Mouse (Mus musculus) forebrain, embryonic 14.5 days (tissue): ENCODE data around the gene Prph2. TPM values are rescaled to one million over a fixed set of nuclear protein-coding genes. Genes with fewer than 3 reads are reported as not detected.

ENCODE experiments used
- ATAC-seq: fragments of 200-750 bp; cut with Nextera tagmentation; 2 replicates; pipeline ENCODE4 v1.8.0; 2017; ENCODE audit warnings: mild to moderate bottlenecking, moderate library complexity
- DNase-seq: peaks from one replicate; pipeline ENCODE4 v3.0.0-alpha.2; 2015; ENCODE audit warnings: low spot score
- H3K27ac ChIP-seq: fragments of 300-500 bp; sonication (generic); 2 replicates; pipeline ENCODE4 v1.5.1; 2014; ENCODE audit warnings: low read depth, mild to moderate bottlenecking, control low read depth, low read length, moderate library complexity
- H3K27me3 ChIP-seq: fragments of 300-500 bp; sonication (generic); replicated peaks from 2 replicates; pipeline ENCODE4 v1.6.1; 2014; ENCODE audit warnings: low read length, control low read depth, mixed read lengths; ENCODE audit not compliant: control insufficient read depth, insufficient read depth
- H3K36me3 ChIP-seq: fragments of 300-500 bp; sonication (generic); 2 replicates; pipeline ENCODE4 v1.6.1; 2014; ENCODE audit warnings: low read length, control low read depth; ENCODE audit not compliant: control insufficient read depth, insufficient read depth
- H3K4me1 ChIP-seq: fragments of 300-500 bp; sonication (generic); 2 replicates; pipeline ENCODE4 v1.6.1; 2014; ENCODE audit warnings: antibody characterized with exemption, low read length, control low read depth; ENCODE audit not compliant: control insufficient read depth, insufficient read depth
- H3K4me2 ChIP-seq: fragments of 300-500 bp; sonication (generic); 2 replicates; pipeline ENCODE4 v1.6.1; 2014; ENCODE audit warnings: mild to moderate bottlenecking, control low read depth, low read length
- H3K4me3 ChIP-seq: fragments of 300-500 bp; sonication (generic); 2 replicates; pipeline ENCODE4 v1.5.1; 2014; ENCODE audit warnings: low read depth, low read length, control low read depth
- H3K9ac ChIP-seq: fragments of 300-500 bp; sonication (generic); 2 replicates; pipeline ENCODE4 v1.6.1; 2014; ENCODE audit warnings: mild to moderate bottlenecking, low read length, control low read depth, moderate library complexity
- H3K9me3 ChIP-seq: fragments of 300-500 bp; sonication (generic); replicated peaks from 2 replicates; pipeline ENCODE4 v1.6.1; 2016; ENCODE audit warnings: low read length, control low read depth, mixed read lengths; ENCODE audit not compliant: control insufficient read depth
- WGBS: fragments of 180-500 bp; shearing (Covaris S2); extraction: QIAGEN DNeasy Blood & Tissue Kit; methylation state at CpG from one replicate; pipeline ENCODE4 v1.1.7; 2014; 5-methylcytosine and 5-hydroxymethylcytosine counted together
- polyA plus RNA-seq: library from polyadenylated mRNA; unstranded; fragments of >200 nt; fragmentation: Nextera tagmentation; extraction: Ambion mirVana; gene quantifications from 2 replicates; pipeline ENCODE4 v1.2.1, GENCODE M21; 2014

Gene Prph2
- not detected in 2 replicates for polyA plus RNA-seq

GRCm38 (mm10) chr17:46910186-46910585 is at the start of gene Prph2:
Gene Prph2, plus strand, starts transcription at chr17:46910459.
- ATAC-seq (no peak), DNase-seq (no peak)
- Histone ChIP-seq H3K4me3 (no peak within 1 kb of the TSS), H3K27ac (no peak within 1 kb of the TSS), H3K9me3 (no peaks in the 10 kb centered on the region), H3K27me3 (no peaks in the 10 kb centered on the region), H3K4me1 (no peaks in the 10 kb centered on the region), H3K36me3 (no peaks in the 10 kb centered on the region), H3K4me2 (no peak within 1 kb of the TSS), H3K9ac (no peak within 1 kb of the TSS)
- WGBS: 79% methylated on average over 10 of the region's 10 CpGs

DNA sequence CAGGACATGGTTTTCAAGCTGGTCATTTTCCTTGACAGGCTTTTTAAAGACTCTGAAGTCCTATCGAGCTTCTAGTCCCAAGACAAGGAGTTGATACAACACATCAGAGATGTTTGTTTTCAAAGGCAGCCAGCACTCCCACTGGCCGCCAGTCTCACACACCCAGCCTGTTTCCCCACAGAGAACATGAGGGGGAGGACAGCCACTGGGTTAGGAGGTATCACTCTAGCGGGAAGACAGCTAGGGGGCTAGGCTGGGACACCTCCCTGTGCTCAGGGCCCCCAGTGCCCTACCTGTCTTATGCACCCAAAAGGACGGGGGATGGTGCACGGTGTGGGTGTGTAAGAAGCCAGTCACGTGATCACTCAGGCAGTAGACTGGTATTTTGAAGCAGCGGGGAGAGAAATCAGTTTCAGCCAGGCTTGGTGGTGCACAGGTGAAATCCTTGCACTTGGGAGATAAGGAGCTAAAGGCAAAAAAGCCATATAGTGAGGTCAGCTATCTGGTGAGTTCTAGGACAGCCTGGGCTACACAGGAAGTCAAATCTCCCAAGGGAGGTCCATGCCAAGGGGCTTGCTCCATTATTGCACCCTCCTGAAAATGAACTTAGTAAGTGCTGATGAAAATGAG is 45.6 kb upstream of the Prph2 start:
- H3K4me3 ChIP-seq: no peak overlapping the region
- WGBS: 84% methylated on average over 7 of the region's 7 CpGs
- no peaks in the 10 kb centered on the region for H3K9me3 ChIP-seq
- H3K4me2 ChIP-seq: no peak overlapping the region
- no peaks in the 10 kb centered on the region for H3K36me3 ChIP-seq
- no peaks in the 10 kb centered on the region for H3K27me3 ChIP-seq
- H3K27ac ChIP-seq: no peak overlapping the region
- peaks cover 9% of the 10 kb centered on the region; the same call in 1 of the 2 replicates for H3K4me1 ChIP-seq
- H3K9ac ChIP-seq: no peak overlapping the region
- no peak for ATAC-seq
- DNase-seq: no peak

DNA sequence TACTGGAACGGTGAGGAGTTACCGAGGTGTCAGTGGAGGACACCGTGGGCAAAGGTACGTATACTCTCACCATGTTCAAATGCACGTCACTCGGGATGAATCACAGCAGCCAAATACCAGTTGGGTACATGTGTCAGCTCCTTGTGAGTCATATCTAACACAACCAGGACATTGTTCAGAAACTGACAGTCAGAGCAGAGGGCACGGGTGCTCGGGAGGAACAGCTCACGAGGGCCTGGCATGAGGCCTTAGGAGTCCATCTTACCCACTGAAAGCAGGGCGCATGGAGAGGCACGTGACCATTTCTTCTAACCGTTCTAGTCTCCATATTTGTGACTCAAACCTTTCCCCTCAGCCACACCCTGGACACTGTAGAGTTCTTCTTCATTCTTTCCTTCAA is 43.4 kb upstream of the Prph2 start:
- Histone ChIP-seq H3K36me3 (no peaks in the 10 kb centered on the region), H3K4me3 (no peak overlapping the region), H3K9ac (no peak overlapping the region), H3K9me3 (no peaks in the 10 kb centered on the region), H3K4me2 (no peak overlapping the region), H3K27ac (no peak overlapping the region), H3K4me1 (no peaks in the 10 kb centered on the region), H3K27me3 (no peaks in the 10 kb centered on the region)
- DNase-seq (no peak), ATAC-seq (no peak)
- WGBS: 92% methylated on average over 12 of the region's 12 CpGs

- Histone ChIP-seq H3K36me3 (no peaks in the 10 kb centered on the region), H3K9ac (no peak overlapping the region), H3K27ac (no peak overlapping the region), H3K4me1 (no peaks in the 10 kb centered on the region), H3K4me3 (no peak overlapping the region), H3K4me2 (no peak overlapping the region), H3K27me3 (no peaks in the 10 kb centered on the region), H3K9me3 (no peaks in the 10 kb centered on the region)
- DNase-seq (no peak), ATAC-seq (no peak)
- WGBS: 91% methylated on average over 5 of the region's 5 CpGs
Observed at GRCm38 (mm10) chr17:46870204-46870798, 40.0 kb upstream of the Prph2 start.

DNA sequence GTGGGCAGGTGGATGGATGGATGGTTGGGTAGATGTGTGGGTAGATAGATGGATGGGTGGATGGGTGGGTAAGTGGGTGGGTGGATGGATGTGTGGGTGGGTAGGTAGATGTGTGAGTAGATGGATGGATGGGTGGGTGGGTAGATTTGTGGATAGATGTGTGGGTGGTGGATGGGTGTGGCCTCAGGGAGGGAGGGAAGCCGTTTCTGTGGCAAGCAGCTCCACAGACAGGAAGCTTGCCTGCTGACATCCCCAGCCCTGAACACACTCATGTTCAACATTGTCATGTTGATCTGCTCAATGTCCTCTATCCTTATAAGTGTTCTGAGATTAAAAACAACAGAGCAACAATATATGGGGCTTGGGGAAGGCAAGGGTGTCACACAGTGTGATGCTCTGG is 39.3 kb upstream of the Prph2 start:
- no peak for ATAC-seq
- H3K36me3 ChIP-seq: no peaks in the 10 kb centered on the region

DNA sequence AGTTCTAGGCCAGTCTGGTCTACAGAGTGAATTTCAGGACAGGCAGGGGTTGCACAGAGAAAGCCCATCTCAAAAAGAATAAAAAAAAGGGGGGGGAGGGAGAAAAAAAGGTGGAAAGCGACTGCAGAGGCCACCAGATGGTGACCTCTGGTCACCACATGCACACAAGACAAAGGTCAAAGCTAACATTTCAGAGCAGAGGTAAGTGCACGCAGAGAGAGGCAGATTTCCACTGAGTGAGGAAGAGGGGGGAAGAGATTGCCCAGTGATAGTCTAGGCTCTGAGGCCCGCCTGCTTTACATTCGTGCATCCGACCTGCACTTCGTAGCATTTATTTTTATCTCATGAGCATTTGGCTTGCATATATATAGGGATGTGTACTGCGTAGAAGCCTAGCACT is 37.5 kb upstream of the Prph2 start:
- no peak overlapping the region for H3K9ac ChIP-seq
- WGBS: 84% methylated on average over 7 of the region's 7 CpGs
- no peak overlapping the region for H3K4me3 ChIP-seq
- H3K36me3 ChIP-seq: no peaks in the 10 kb centered on the region
- no peaks in the 10 kb centered on the region for H3K27me3 ChIP-seq
- no peak overlapping the region for H3K27ac ChIP-seq
- H3K4me1 ChIP-seq: no peaks in the 10 kb centered on the region
- H3K4me2 ChIP-seq: no peak overlapping the region
- H3K9me3 ChIP-seq: no peaks in the 10 kb centered on the region
- DNase-seq (no peak), ATAC-seq (no peak)

More for the DNA sequence above, 39.3 kb upstream of the Prph2 start:
- no peak overlapping the region for H3K9ac ChIP-seq
- H3K27me3 ChIP-seq: no peaks in the 10 kb centered on the region
- no peak overlapping the region for H3K4me3 ChIP-seq
- WGBS: 80% methylated on average over 1 of the region's 1 CpGs
- H3K27ac ChIP-seq: no peak overlapping the region
- no peak for DNase-seq
- H3K9me3 ChIP-seq: no peaks in the 10 kb centered on the region
- H3K4me1 ChIP-seq: no peaks in the 10 kb centered on the region
- H3K4me2 ChIP-seq: no peak overlapping the region

- H3K9me3 ChIP-seq: no peaks in the 10 kb centered on the region
- H3K4me3 ChIP-seq: no peak overlapping the region
- H3K27me3 ChIP-seq: no peaks in the 10 kb centered on the region
- H3K27ac ChIP-seq: no peak overlapping the region
- ATAC-seq (no peak), DNase-seq (no peak)
- H3K36me3 ChIP-seq: no peaks in the 10 kb centered on the region
- no peak overlapping the region for H3K4me2 ChIP-seq
- WGBS: 52% methylated on average over 10 of the region's 10 CpGs
- H3K9ac ChIP-seq: no peak overlapping the region
- no peaks in the 10 kb centered on the region for H3K4me1 ChIP-seq
Observed at GRCm38 (mm10) chr17:46874133-46874532, 36.1 kb upstream of the Prph2 start.

DNA sequence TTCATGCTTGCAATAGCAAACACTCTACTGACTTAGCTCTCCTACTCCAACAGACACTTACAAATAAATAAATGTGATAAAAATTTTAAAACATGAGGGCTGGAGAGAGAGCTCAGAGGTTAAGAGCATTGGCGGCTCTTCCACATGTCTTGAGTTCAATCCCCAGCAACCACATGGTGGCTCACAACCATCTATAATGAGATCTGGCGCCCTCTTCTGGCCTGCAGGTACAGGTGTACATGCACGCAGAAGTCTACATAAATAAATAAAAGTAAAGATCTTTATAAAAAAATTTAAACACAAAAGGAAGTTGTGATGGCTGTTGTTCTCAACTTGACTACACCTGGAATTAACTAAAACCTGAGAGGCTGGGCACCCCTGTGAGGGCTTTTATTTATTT is 34.6 kb upstream of the Prph2 start:
- no peaks in the 10 kb centered on the region for H3K27me3 ChIP-seq
- H3K4me3 ChIP-seq: no peak overlapping the region
- no peaks in the 10 kb centered on the region for H3K9me3 ChIP-seq
- 72% methylated on average over 3 of the region's 3 CpGs for WGBS
- H3K27ac ChIP-seq: no peak overlapping the region
- DNase-seq (no peak), ATAC-seq (no peak)
- H3K4me1 ChIP-seq: no peaks in the 10 kb centered on the region
- H3K4me2 ChIP-seq: no peak overlapping the region
- H3K36me3 ChIP-seq: no peaks in the 10 kb centered on the region
- H3K9ac ChIP-seq: no peak overlapping the region

DNA sequence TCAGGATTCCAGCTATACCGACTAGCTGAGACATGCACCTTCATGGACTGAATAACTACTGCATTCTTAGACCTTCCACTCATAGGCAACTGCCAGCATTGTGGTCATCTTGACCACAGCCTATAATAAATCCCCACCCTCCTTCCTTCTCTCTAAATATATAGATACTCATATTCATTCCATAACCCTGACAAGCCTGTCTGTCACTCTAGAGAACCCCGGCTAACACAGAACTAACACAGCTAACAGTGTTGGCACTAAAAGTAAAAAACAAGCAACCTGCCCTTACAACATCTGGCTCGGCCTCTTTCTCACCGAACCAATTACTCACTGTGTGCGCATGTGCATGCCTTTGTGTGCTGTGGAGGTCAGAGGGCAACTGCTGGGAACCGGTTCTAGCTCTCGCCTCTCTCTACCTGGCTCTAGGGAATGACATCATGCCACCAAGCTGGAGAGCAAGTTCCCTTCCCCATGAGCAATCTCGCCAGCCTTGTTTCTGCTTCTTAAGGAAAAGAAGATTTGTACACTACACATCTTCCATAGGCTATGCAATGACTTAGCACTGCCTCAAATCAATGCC is 33.8 kb upstream of the Prph2 start:
- H3K27ac ChIP-seq: no peak overlapping the region
- H3K9me3 ChIP-seq: no peaks in the 10 kb centered on the region
- no peaks in the 10 kb centered on the region for H3K36me3 ChIP-seq
- H3K4me3 ChIP-seq: no peak overlapping the region
- no peak overlapping the region for H3K4me2 ChIP-seq
- H3K27me3 ChIP-seq: no peaks in the 10 kb centered on the region
- ATAC-seq (no peak), DNase-seq (no peak)
- H3K4me1 ChIP-seq: no peaks in the 10 kb centered on the region
- no peak overlapping the region for H3K9ac ChIP-seq
- WGBS: 84% methylated on average over 8 of the region's 8 CpGs
